Mouse (Mus musculus) stomach, postnatal 0 days (tissue): Measurements from ENCODE around the gene Bptf.

Experiments used
- CTCF ChIP-seq: IDR thresholded peaks from 2 replicates; pipeline ENCODE4 v1.5.1; 2016; ENCODE audit warnings: antibody characterized with exemption, low read depth, mild to moderate bottlenecking, moderate library complexity
- EP300 ChIP-seq: optimal IDR thresholded peaks from 2 replicates; pipeline ENCODE3; 2016; ENCODE audit warnings: antibody characterized with exemption

DNA sequence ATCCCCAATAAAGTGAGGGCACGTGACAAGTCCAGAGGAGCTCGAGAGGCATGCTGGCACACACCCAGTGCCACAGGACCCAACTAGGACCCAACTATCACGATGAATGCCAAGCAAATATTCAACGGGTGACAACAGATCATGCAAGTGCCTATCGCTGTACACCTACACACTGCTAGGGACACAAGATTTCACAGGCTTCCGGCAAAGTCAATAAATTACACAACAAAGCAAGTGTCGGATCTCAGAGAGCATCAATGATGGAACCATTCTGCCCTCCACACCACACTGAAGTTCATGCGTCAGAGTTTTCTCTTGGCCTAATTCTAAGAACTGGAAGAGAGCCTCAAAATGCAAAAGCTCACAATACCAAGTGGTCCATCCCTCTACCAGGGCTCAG is 22.3 kb downstream of the Bptf start:
- TF ChIP-seq CTCF (no peak), EP300 (no peak)
